Mouse (Mus musculus): Measurements from ENCODE around the gene Kcnj14. TPM values are rescaled to one million over a fixed set of nuclear protein-coding genes. Genes with fewer than 3 reads are reported as not detected.

Kcnj14 gene
- total and polyA plus RNA-seq, 2 experiments from 2014 or later: 1.00 to 1.1 TPM

GRCm38 (mm10) chr7:45766764-45767163 is 57.8 kb downstream of the Kcnj14 start:
- no peak overlapping the region for H3K27ac ChIP-seq (ENCODE audit: low read depth, low read length)
- no peak for TF ChIP-seq CTCF (IDR thresholded peaks at IDR 0.05; ENCODE audit: low read depth)
- H3K27me3 ChIP-seq (ENCODE audit: insufficient read depth, low read length): no peaks in the 10 kb centered on the region
- no peak overlapping the region for H3K9ac ChIP-seq
- no peak for ATAC-seq
- no peak overlapping the region for H3K4me3 ChIP-seq (ENCODE audit: low read depth, low read length)
- H3K4me2 ChIP-seq (ENCODE audit: low read depth): no peak overlapping the region
- H3K36me3 ChIP-seq (ENCODE audit: insufficient read depth): no peaks in the 10 kb centered on the region
- DNase-seq: no peak
- H3K4me1 ChIP-seq (ENCODE audit: insufficient read depth): no peaks in the 10 kb centered on the region
- H3K9me3 ChIP-seq (ENCODE audit: low read length): no peaks in the 10 kb centered on the region
- 55% methylated on average over 7 of the region's 8 CpGs for WGBS

Other genes starting within 250 kb of the Kcnj14 start
- gene Fgf21, start 209.3 kb downstream of the Kcnj14 start, total RNA-seq (2014; rRNA removed): not detected in 2 replicates
- not detected in 2 replicates for gene Fgf21, start 209.3 kb downstream of the Kcnj14 start, polyA plus RNA-seq (2015; fragmentation: Nextera tagmentation; extraction: Ambion mirVana)
- gene Fut1, start 207.5 kb downstream of the Kcnj14 start, total RNA-seq (2014; rRNA removed): 0.08 and 0.29 TPM in 2 replicates
- gene Fut1, start 207.5 kb downstream of the Kcnj14 start, polyA plus RNA-seq (2015; fragmentation: Nextera tagmentation; extraction: Ambion mirVana): not detected in 2 replicates
- gene Izumo1, start 203.0 kb downstream of the Kcnj14 start, total RNA-seq (2014; rRNA removed): 0.08 and 0.14 TPM in 2 replicates
- not detected in 2 replicates for gene Izumo1, start 203.0 kb downstream of the Kcnj14 start, polyA plus RNA-seq (2015; fragmentation: Nextera tagmentation; extraction: Ambion mirVana)
- 26.5 and 37.4 TPM in 2 replicates for gene Rasip1, start 197.3 kb downstream of the Kcnj14 start, total RNA-seq (2014; rRNA removed)
- gene Rasip1, start 197.3 kb downstream of the Kcnj14 start, polyA plus RNA-seq (2015; fragmentation: Nextera tagmentation; extraction: Ambion mirVana): 22.8 and 27.2 TPM in 2 replicates
- 2.2 and 2.8 TPM in 2 replicates for gene Mamstr, start 184.8 kb downstream of the Kcnj14 start, total RNA-seq (2014; rRNA removed)
- 2.6 TPM in 2 replicates for gene Mamstr, start 184.8 kb downstream of the Kcnj14 start, polyA plus RNA-seq (2015; fragmentation: Nextera tagmentation; extraction: Ambion mirVana)
- gene Fut2, start 158.4 kb downstream of the Kcnj14 start, total RNA-seq (2014; rRNA removed): 0.15 TPM in 1 of 2 replicates, not detected in the other
- gene Fut2, start 158.4 kb downstream of the Kcnj14 start, polyA plus RNA-seq (2015; fragmentation: Nextera tagmentation; extraction: Ambion mirVana): 0.06 and 0.13 TPM in 2 replicates
- 0.23 and 0.33 TPM in 2 replicates for gene Ntn5, start 140.8 kb downstream of the Kcnj14 start, total RNA-seq (2014; rRNA removed)
- 0.47 and 0.79 TPM in 2 replicates for gene Ntn5, start 140.8 kb downstream of the Kcnj14 start, polyA plus RNA-seq (2015; fragmentation: Nextera tagmentation; extraction: Ambion mirVana)
- gene Sec1, start 130.4 kb downstream of the Kcnj14 start, total RNA-seq (2014; rRNA removed): 0.52 and 0.62 TPM in 2 replicates
- 0.18 and 0.34 TPM in 2 replicates for gene Sec1, start 130.4 kb downstream of the Kcnj14 start, polyA plus RNA-seq (2015; fragmentation: Nextera tagmentation; extraction: Ambion mirVana)
- 104 and 122 TPM in 2 replicates for gene Car11, start 124.9 kb downstream of the Kcnj14 start, total RNA-seq (2014; rRNA removed)
- 92.1 and 102 TPM in 2 replicates for gene Car11, start 124.9 kb downstream of the Kcnj14 start, polyA plus RNA-seq (2015; fragmentation: Nextera tagmentation; extraction: Ambion mirVana)
- gene Dbp, start 119.7 kb downstream of the Kcnj14 start, total RNA-seq (2014; rRNA removed): 9.0 and 11.7 TPM in 2 replicates
- 6.4 and 6.6 TPM in 2 replicates for gene Dbp, start 119.7 kb downstream of the Kcnj14 start, polyA plus RNA-seq (2015; fragmentation: Nextera tagmentation; extraction: Ambion mirVana)
- 891 and 1,057 TPM in 2 replicates for gene Rpl18, start 109.3 kb downstream of the Kcnj14 start, total RNA-seq (2014; rRNA removed)
- 517 and 655 TPM in 2 replicates for gene Rpl18, start 109.3 kb downstream of the Kcnj14 start, polyA plus RNA-seq (2015; fragmentation: Nextera tagmentation; extraction: Ambion mirVana)
- gene Sphk2, start 106.8 kb downstream of the Kcnj14 start, total RNA-seq (2014; rRNA removed): 19.6 and 21.5 TPM in 2 replicates
- gene Sphk2, start 106.8 kb downstream of the Kcnj14 start, polyA plus RNA-seq (2015; fragmentation: Nextera tagmentation; extraction: Ambion mirVana): 16.5 and 18.7 TPM in 2 replicates
- gene Fam83e, start 103.6 kb downstream of the Kcnj14 start, total RNA-seq (2014; rRNA removed): 0.31 and 0.33 TPM in 2 replicates
- 0.09 TPM in 1 of 2 replicates, not detected in the other for gene Fam83e, start 103.6 kb downstream of the Kcnj14 start, polyA plus RNA-seq (2015; fragmentation: Nextera tagmentation; extraction: Ambion mirVana)
- gene Spaca4, start 99.0 kb downstream of the Kcnj14 start, total RNA-seq (2014; rRNA removed): not detected in 2 replicates
- gene Spaca4, start 99.0 kb downstream of the Kcnj14 start, polyA plus RNA-seq (2015; fragmentation: Nextera tagmentation; extraction: Ambion mirVana): not detected in 2 replicates
- gene Lmtk3, start 41.0 kb downstream of the Kcnj14 start, total RNA-seq (2014; rRNA removed): 128 and 144 TPM in 2 replicates
- 8.9 and 12.5 TPM in 2 replicates for gene Lmtk3, start 41.0 kb downstream of the Kcnj14 start, polyA plus RNA-seq (2015; fragmentation: Nextera tagmentation; extraction: Ambion mirVana)
- 6.5 and 8.9 TPM in 2 replicates for gene Sult2b1, start 40.1 kb downstream of the Kcnj14 start, total RNA-seq (2014; rRNA removed)
- 9.6 and 10.0 TPM in 2 replicates for gene Sult2b1, start 40.1 kb downstream of the Kcnj14 start, polyA plus RNA-seq (2015; fragmentation: Nextera tagmentation; extraction: Ambion mirVana)
- gene Cyth2, start 10.2 kb downstream of the Kcnj14 start, total RNA-seq (2014; rRNA removed): 253 and 270 TPM in 2 replicates
- gene Cyth2, start 10.2 kb downstream of the Kcnj14 start, polyA plus RNA-seq (2015; fragmentation: Nextera tagmentation; extraction: Ambion mirVana): 282 and 317 TPM in 2 replicates
- 39.3 and 41.8 TPM in 2 replicates for gene Grwd1, start 6.2 kb upstream of the Kcnj14 start, total RNA-seq (2014; rRNA removed)
- gene Grwd1, start 6.2 kb upstream of the Kcnj14 start, polyA plus RNA-seq (2015; fragmentation: Nextera tagmentation; extraction: Ambion mirVana): 55.9 and 60.7 TPM in 2 replicates
- 129 TPM in 2 replicates for gene Kdelr1, start 48.0 kb upstream of the Kcnj14 start, total RNA-seq (2014; rRNA removed)
- 45.8 and 49.6 TPM in 2 replicates for gene Kdelr1, start 48.0 kb upstream of the Kcnj14 start, polyA plus RNA-seq (2015; fragmentation: Nextera tagmentation; extraction: Ambion mirVana)
- 9.0 and 12.9 TPM in 2 replicates for gene Grin2d, start 53.6 kb upstream of the Kcnj14 start, total RNA-seq (2014; rRNA removed)
- 1.9 and 3.4 TPM in 2 replicates for gene Grin2d, start 53.6 kb upstream of the Kcnj14 start, polyA plus RNA-seq (2015; fragmentation: Nextera tagmentation; extraction: Ambion mirVana)
- gene Syngr4, start 71.9 kb upstream of the Kcnj14 start, total RNA-seq (2014; rRNA removed): 0.31 TPM in 1 of 2 replicates, not detected in the other
- gene Syngr4, start 71.9 kb upstream of the Kcnj14 start, polyA plus RNA-seq (2015; fragmentation: Nextera tagmentation; extraction: Ambion mirVana): 0.40 TPM in 2 replicates
- 22.1 and 29.7 TPM in 2 replicates for gene Tmem143, start 72.2 kb upstream of the Kcnj14 start, total RNA-seq (2014; rRNA removed)
- gene Tmem143, start 72.2 kb upstream of the Kcnj14 start, polyA plus RNA-seq (2015; fragmentation: Nextera tagmentation; extraction: Ambion mirVana): 4.9 and 5.7 TPM in 2 replicates
- gene Emp3, start 96.6 kb upstream of the Kcnj14 start, total RNA-seq (2014; rRNA removed): 10.0 and 22.7 TPM in 2 replicates
- 24.9 and 33.7 TPM in 2 replicates for gene Emp3, start 96.6 kb upstream of the Kcnj14 start, polyA plus RNA-seq (2015; fragmentation: Nextera tagmentation; extraction: Ambion mirVana)
- gene Ccdc114, start 99.3 kb upstream of the Kcnj14 start, total RNA-seq (2014; rRNA removed): 4.3 and 5.8 TPM in 2 replicates
- 3.1 and 5.1 TPM in 2 replicates for gene Ccdc114, start 99.3 kb upstream of the Kcnj14 start, polyA plus RNA-seq (2015; fragmentation: Nextera tagmentation; extraction: Ambion mirVana)
- 0.54 and 0.62 TPM in 2 replicates for gene Abcc6, start 205.5 kb upstream of the Kcnj14 start, total RNA-seq (2014; rRNA removed)
- gene Abcc6, start 205.5 kb upstream of the Kcnj14 start, polyA plus RNA-seq (2015; fragmentation: Nextera tagmentation; extraction: Ambion mirVana): 0.11 and 0.34 TPM in 2 replicates
- 40.5 and 41.1 TPM in 2 replicates for gene Nomo1, start 208.9 kb upstream of the Kcnj14 start, total RNA-seq (2014; rRNA removed)
- gene Nomo1, start 208.9 kb upstream of the Kcnj14 start, polyA plus RNA-seq (2015; fragmentation: Nextera tagmentation; extraction: Ambion mirVana): 27.3 and 32.9 TPM in 2 replicates

All from forebrain, postnatal 0 days (tissue).